Mouse (Mus musculus) embryonic facial prominence, embryonic 14.5 days (tissue): Measurements from ENCODE around the gene Immp2l. TPM values are rescaled to one million over a fixed set of nuclear protein-coding genes. Genes with fewer than 3 reads are reported as not detected.
A peak's percentile ranks its signal among the peaks of the same experiment; 100 is the strongest.

Source experiments
- ATAC-seq: fragments of 200-750 bp; cut with Nextera tagmentation; 2 replicates; pipeline ENCODE4 v1.8.0; 2017; ENCODE audit warnings: low read depth, moderate number of reproducible peaks, moderate TSS enrichment
- DNase-seq: peaks from one replicate; pipeline ENCODE4 v3.0.0-alpha.2; 2015; ENCODE audit warnings: low spot score
- H3K27ac ChIP-seq: fragments of 300-500 bp; sonication (generic); replicated peaks from 2 replicates; pipeline ENCODE4 v1.5.1; 2014; ENCODE audit warnings: low read depth, mild to moderate bottlenecking, low read length, moderate library complexity
- H3K27me3 ChIP-seq: fragments of 300-500 bp; sonication (generic); replicated peaks from 2 replicates; pipeline ENCODE4 v1.6.1; 2014; ENCODE audit warnings: low read length; ENCODE audit not compliant: control insufficient read depth, insufficient read depth
- H3K36me3 ChIP-seq: fragments of 300-500 bp; sonication (generic); 2 replicates; pipeline ENCODE4 v1.6.1; 2014; ENCODE audit warnings: low read length, mixed read lengths; ENCODE audit not compliant: control insufficient read depth, insufficient read depth
- H3K4me1 ChIP-seq: fragments of 300-500 bp; sonication (generic); 2 replicates; pipeline ENCODE4 v1.6.1; 2014; ENCODE audit warnings: antibody characterized with exemption, low read length; ENCODE audit not compliant: control insufficient read depth, insufficient read depth
- H3K4me2 ChIP-seq: fragments of 300-500 bp; sonication (generic); 2 replicates; pipeline ENCODE4 v1.6.1; 2014; ENCODE audit warnings: low read depth, mild to moderate bottlenecking, low read length, moderate library complexity, mixed read lengths
- H3K4me3 ChIP-seq: fragments of 300-500 bp; sonication (generic); 2 replicates; pipeline ENCODE4 v1.5.1; 2014; ENCODE audit warnings: low read depth, mild to moderate bottlenecking, low read length
- H3K9ac ChIP-seq: fragments of 300-500 bp; sonication (generic); 2 replicates; pipeline ENCODE4 v1.6.1; 2014; ENCODE audit warnings: low read depth, mild to moderate bottlenecking, low read length, moderate library complexity, mixed read lengths
- H3K9me3 ChIP-seq: fragments of 300-500 bp; sonication (generic); 2 replicates; pipeline ENCODE4 v1.6.1; 2016; ENCODE audit warnings: low read length; ENCODE audit not compliant: control insufficient read depth
- WGBS: fragments of 180-500 bp; shearing (Covaris S2); extraction: QIAGEN DNeasy Blood & Tissue Kit; methylation state at CpG from one replicate; pipeline ENCODE4 v1.1.7; 2014; 5-methylcytosine and 5-hydroxymethylcytosine counted together
- polyA plus RNA-seq: library from polyadenylated mRNA; unstranded; fragments of >200 nt; fragmentation: Nextera tagmentation; extraction: Ambion mirVana; gene quantifications from 2 replicates; pipeline ENCODE4 v1.2.1, GENCODE M21; 2014

The Immp2l gene
- 13.7 and 15.9 TPM in 2 replicates for polyA plus RNA-seq

DNA sequence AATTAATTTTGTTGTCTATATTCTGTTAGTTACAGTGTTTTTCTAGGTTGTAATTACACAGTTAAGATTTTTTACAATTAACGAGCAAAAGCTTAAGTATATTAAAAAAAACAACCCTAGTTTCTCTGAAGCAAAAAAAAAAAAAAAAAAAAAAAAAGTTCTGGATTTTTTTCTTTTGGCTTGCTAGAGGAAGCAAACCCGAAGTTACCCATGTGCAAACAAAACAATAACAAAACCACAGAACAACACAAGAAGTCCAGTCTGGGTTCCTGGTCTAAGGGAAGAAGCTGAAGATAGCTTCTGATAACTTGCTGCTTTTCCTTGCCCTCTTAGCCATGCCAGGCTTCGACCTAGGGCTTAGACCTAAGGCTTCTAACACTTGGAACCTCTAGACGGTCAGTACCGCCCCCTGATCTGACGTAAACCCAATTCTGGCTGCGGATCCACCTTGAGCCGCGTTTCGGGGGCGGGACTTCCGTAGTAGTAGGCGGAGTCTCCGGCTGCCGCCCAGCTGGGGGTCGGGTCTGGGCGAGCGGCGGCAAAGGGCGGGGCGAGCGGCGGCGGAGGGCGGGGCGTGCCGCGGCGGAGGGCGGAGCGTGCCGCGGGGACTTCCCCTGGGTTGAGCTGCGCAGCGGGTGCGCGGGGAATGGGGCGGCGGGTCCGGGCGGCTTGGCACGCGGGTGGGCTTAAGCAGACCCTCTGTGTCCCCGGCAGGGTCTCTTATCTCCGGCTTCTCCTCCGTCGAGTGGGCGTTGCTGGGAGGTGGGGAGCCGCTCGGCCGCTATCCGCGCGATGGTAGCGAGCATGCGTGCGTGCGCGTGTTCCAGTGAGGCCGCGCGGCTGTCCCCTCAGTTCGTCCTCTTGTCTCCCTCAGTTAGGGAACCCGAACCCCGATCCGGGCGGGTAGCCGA lies at the start of gene Immp2l:
Gene Immp2l, plus strand, starts transcription at position 580 of the 911 bp plus-strand sequence.
- Histone ChIP-seq H3K4me1 (no peaks in the 10 kb centered on the region; the same call in 1 of the 2 replicates), H3K27ac (peak within 1 kb of the TSS; percentile 46), H3K4me3 (peak within 1 kb of the TSS; percentile 64), H3K27me3 (no peaks in the 10 kb centered on the region), H3K9me3 (no peaks in the 10 kb centered on the region), H3K9ac (peak within 1 kb of the TSS; percentile 80), H3K4me2 (peak within 1 kb of the TSS; percentile 62), H3K36me3 (no peaks in the 10 kb centered on the region)
- 7% methylated on average over 25 of the region's 68 CpGs for WGBS
- ATAC-seq = peak; percentile 97
- peak; percentile 95 for DNase-seq

GRCm38 (mm10) chr12:40978719-40979500 lies 45.0 kb upstream of the Immp2l start:
- Histone ChIP-seq H3K9ac (no peak overlapping the region), H3K4me2 (no peak overlapping the region), H3K9me3 (no peaks in the 10 kb centered on the region), H3K4me3 (no peak overlapping the region), H3K4me1 (no peaks in the 10 kb centered on the region), H3K36me3 (no peaks in the 10 kb centered on the region), H3K27me3 (no peaks in the 10 kb centered on the region), H3K27ac (no peak overlapping the region)
- ATAC-seq = no peak
- DNase-seq = no peak
- WGBS = 88% methylated on average over 2 of the region's 2 CpGs

- Histone ChIP-seq H3K4me3 (no peak overlapping the region), H3K4me1 (no peaks in the 10 kb centered on the region), H3K9me3 (no peaks in the 10 kb centered on the region), H3K9ac (no peak overlapping the region), H3K4me2 (no peak overlapping the region), H3K27me3 (no peaks in the 10 kb centered on the region), H3K27ac (no peak overlapping the region), H3K36me3 (no peaks in the 10 kb centered on the region)
- ATAC-seq (no peak), DNase-seq (no peak)
- WGBS = 79% methylated on average over 4 of the region's 4 CpGs
These were observed 44.2 kb upstream of the Immp2l start for GRCm38 (mm10) chr12:40979716-40980115.

- no peak for DNase-seq
- Histone ChIP-seq H3K4me2 (no peak overlapping the region), H3K4me3 (no peak overlapping the region), H3K9me3 (no peaks in the 10 kb centered on the region), H3K36me3 (no peaks in the 10 kb centered on the region), H3K9ac (no peak overlapping the region), H3K27ac (no peak overlapping the region), H3K4me1 (no peaks in the 10 kb centered on the region), H3K27me3 (no peaks in the 10 kb centered on the region)
- no peak for ATAC-seq
- 82% methylated on average over 3 of the region's 3 CpGs for WGBS
These were observed 43.7 kb upstream of the Immp2l start for GRCm38 (mm10) chr12:40980160-40980559.

DNA sequence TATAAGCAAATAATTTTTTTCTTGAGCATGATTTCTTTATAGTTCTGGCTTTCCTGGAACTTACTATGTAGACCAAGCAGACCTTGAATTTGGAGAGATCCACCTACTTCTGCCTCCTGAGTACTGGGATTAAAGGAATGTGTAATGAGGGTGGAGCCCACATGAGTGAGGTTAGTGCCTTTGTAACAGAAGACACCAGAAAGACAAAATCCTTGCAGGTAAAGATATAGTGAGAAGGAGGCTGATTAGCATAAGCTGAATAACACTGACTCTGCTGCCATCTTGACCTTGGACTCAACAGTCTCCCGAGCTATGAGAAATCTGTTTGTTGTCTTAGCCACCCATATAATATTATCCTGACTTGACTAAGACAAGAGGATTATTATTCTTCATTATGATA lies 40.9 kb upstream of the Immp2l start:
- Histone ChIP-seq H3K4me3 (no peak overlapping the region), H3K4me1 (no peaks in the 10 kb centered on the region), H3K36me3 (no peaks in the 10 kb centered on the region), H3K27me3 (no peaks in the 10 kb centered on the region), H3K27ac (no peak overlapping the region), H3K9ac (no peak overlapping the region), H3K9me3 (no peaks in the 10 kb centered on the region), H3K4me2 (no peak overlapping the region)
- DNase-seq (no peak), ATAC-seq (no peak)
- 77% methylated on average over 1 of the region's 1 CpGs for WGBS

- H3K4me1 ChIP-seq = no peaks in the 10 kb centered on the region
- 22% methylated on average over 4 of the region's 4 CpGs for WGBS
- H3K27ac ChIP-seq = no peak overlapping the region
- no peak overlapping the region for H3K4me2 ChIP-seq
- ATAC-seq = no peak
- H3K9ac ChIP-seq = no peak overlapping the region
- no peaks in the 10 kb centered on the region for H3K36me3 ChIP-seq
- H3K9me3 ChIP-seq = no peaks in the 10 kb centered on the region
- no peak for DNase-seq
- no peak overlapping the region for H3K4me3 ChIP-seq
- H3K27me3 ChIP-seq = no peaks in the 10 kb centered on the region
These were observed 39.2 kb upstream of the Immp2l start for GRCm38 (mm10) chr12:40984735-40985134.

GRCm38 (mm10) chr12:40985791-40986190 lies 38.1 kb upstream of the Immp2l start:
- Histone ChIP-seq H3K27me3 (no peaks in the 10 kb centered on the region), H3K27ac (no peak overlapping the region), H3K4me1 (no peaks in the 10 kb centered on the region), H3K4me2 (no peak overlapping the region), H3K9ac (no peak overlapping the region), H3K36me3 (no peaks in the 10 kb centered on the region), H3K4me3 (no peak overlapping the region), H3K9me3 (no peaks in the 10 kb centered on the region)
- no peak for ATAC-seq
- 54% methylated on average over 4 of the region's 4 CpGs for WGBS
- no peak for DNase-seq

GRCm38 (mm10) chr12:40988311-40989065 lies 35.4 kb upstream of the Immp2l start:
- Histone ChIP-seq H3K27ac (no peak overlapping the region), H3K9ac (no peak overlapping the region), H3K27me3 (no peaks in the 10 kb centered on the region), H3K36me3 (no peaks in the 10 kb centered on the region), H3K9me3 (no peaks in the 10 kb centered on the region), H3K4me2 (no peak overlapping the region), H3K4me3 (no peak overlapping the region), H3K4me1 (no peaks in the 10 kb centered on the region)
- ATAC-seq (peak; percentile 62), DNase-seq (peak; percentile 55)
- 82% methylated on average over 9 of the region's 9 CpGs for WGBS
